In genomic region chr4:94952773-94953172, GRCm38 (mm10) we compare ENCODE assay signal across 33 mouse cellular contexts. TPM values are rescaled to one million over a fixed set of nuclear protein-coding genes. Genes with fewer than 3 reads are reported as not detected.
"Had no signal": no experiment of that assay in that cellular context is flagged by ENCODE, and none has a peak within 500 bp of the region (broad histone marks: within the 10 kb centered on the region; RNA-seq: fewer than 3 reads in every experiment).

No protein-coding gene starts in this region.

- H3K9me3 ChIP-seq: heart, embryonic 10.5 days; heart, embryonic 12.5 days; hindbrain, embryonic 10.5 days; hindbrain, embryonic 12.5 days; hindbrain, embryonic 15.5 days; kidney, embryonic 15.5 days; limb, embryonic 13.5 days; limb, embryonic 15.5 days; liver, embryonic 12.5 days had no signal

- H3K27ac ChIP-seq: gastrocnemius, adult 2 months; heart, embryonic 10.5 days; hindbrain, embryonic 10.5 days; hindbrain, embryonic 12.5 days; hindbrain, embryonic 15.5 days; hindbrain, postnatal 0 days; kidney, embryonic 15.5 days; kidney, postnatal 0 days; limb, embryonic 13.5 days; limb, embryonic 15.5 days; liver, embryonic 12.5 days had no signal

- H3K9ac ChIP-seq: heart, embryonic 12.5 days; hindbrain, embryonic 12.5 days; hindbrain, embryonic 15.5 days; kidney, embryonic 15.5 days; limb, embryonic 13.5 days; limb, embryonic 15.5 days; liver, embryonic 12.5 days had no signal

- DNase-seq: gastrocnemius, adult 2 months; gastrocnemius, postnatal 10 days; gastrocnemius, postnatal 25 days; heart, adult 18-20 months; heart, postnatal 10 days; heart, postnatal 4 days; kidney, adult 11 months; kidney, adult 2 months; kidney, adult 9 months; kidney, postnatal 14 days; kidney, postnatal 36 days; layer of hippocampus, adult 9-11 months; layer of hippocampus, postnatal 36 days; left cerebral cortex, postnatal 4 days had no signal

- H3K4me1 ChIP-seq: heart, embryonic 10.5 days; heart, embryonic 12.5 days; hindbrain, embryonic 10.5 days; hindbrain, embryonic 12.5 days; hindbrain, embryonic 15.5 days; kidney, embryonic 15.5 days; limb, embryonic 13.5 days; limb, embryonic 15.5 days; liver, embryonic 12.5 days had no signal

- H3K4me3 ChIP-seq: gastrocnemius, adult 2 months; heart, embryonic 10.5 days; heart, embryonic 12.5 days; hindbrain, embryonic 10.5 days; hindbrain, embryonic 12.5 days; hindbrain, embryonic 15.5 days; kidney, embryonic 15.5 days; limb, embryonic 13.5 days; limb, embryonic 15.5 days; liver, embryonic 12.5 days had no signal

- H3K27me3 ChIP-seq: heart, embryonic 12.5 days; hindbrain, embryonic 12.5 days; hindbrain, embryonic 15.5 days; kidney, embryonic 15.5 days; limb, embryonic 13.5 days; limb, embryonic 15.5 days; liver, embryonic 12.5 days had no signal

RNA-seq across cellular contexts. Expression of gene Eqtn, which starts 24.1 kb away (rescaled TPM):
- total RNA-seq: heart, adult 18-20 months; heart, adult 8-10 months; heart, postnatal 10 days; heart, postnatal 25 days; hindbrain, postnatal 0 days; liver, adult 2 months had no signal
- polyA plus RNA-seq: heart, embryonic 10.5 days; heart, embryonic 14.5 days; hindbrain, embryonic 12.5 days; intestine, embryonic 14.5 days; intestine, embryonic 16.5 days; kidney, embryonic 15.5 days; large intestine, adult 2 months; limb, embryonic 11.5 days; limb, embryonic 15.5 days; liver, embryonic 12.5 days had no signal
